Mouse (Mus musculus) brain, embryonic 14.5 days (tissue): Measurements from ENCODE around the gene Gtf3a.

Experiments
- CTCF ChIP-seq: fragments of 200-500 bp; IDR thresholded peaks from 2 replicates; pipeline ENCODE4 v1.5.1; 2012; ENCODE audit warnings: inconsistent platforms, mild to moderate bottlenecking, moderate library complexity, borderline replicate concordance; ENCODE audit not compliant: insufficient read depth, insufficient read length; ENCODE audit errors: extremely low read depth
- POLR2A ChIP-seq: fragments of 200-500 bp; IDR thresholded peaks from 2 replicates; pipeline ENCODE4 v1.6.1; 2012; ENCODE audit warnings: mild to moderate bottlenecking, inconsistent platforms, borderline replicate concordance; ENCODE audit not compliant: poor library complexity, insufficient read depth, insufficient read length, severe bottlenecking; ENCODE audit errors: extremely low read depth

- TF ChIP-seq POLR2A (no peak), CTCF (no peak)
Observed at GRCm38 (mm10) chr5:146901501-146901900, 47.0 kb upstream of the Gtf3a start.
